In genomic region chr2:32642813-32643212, GRCm38 (mm10) we compare ENCODE assay signal across 12 mouse cellular contexts. TPM values are rescaled to one million over a fixed set of nuclear protein-coding genes. Genes with fewer than 3 reads are reported as not detected.
DNase-seq lines count a peak whose midpoint lies in the region; ATAC-seq and TF ChIP-seq lines count a peak whose summit lies in the region.
"Had no signal": no experiment of that assay in that cellular context is flagged by ENCODE, and none has a peak within 500 bp of the region (broad histone marks: within the 10 kb centered on the region; RNA-seq: fewer than 3 reads in every experiment).

No protein-coding gene starts in this region.

- no peak overlapping the region for H3K4me3 ChIP-seq in embryonic facial prominence, embryonic 14.5 days (ENCODE audit: low read depth, low read length)
- no peak overlapping the region for H3K4me3 ChIP-seq in heart, embryonic 16.5 days (ENCODE audit: low read length)
- H3K4me3 ChIP-seq in limb, embryonic 10.5 days = no peak overlapping the region
- H3K4me3 ChIP-seq in forebrain, postnatal 0 days (ENCODE audit: low read depth, low read length) = no peak overlapping the region
- H3K4me3 ChIP-seq: megakaryocyte, embryonic 14.5 days had no signal

- 46% methylated on average over 7 of the region's 7 CpGs for WGBS in embryonic facial prominence, embryonic 14.5 days
- 23% methylated on average over 7 of the region's 7 CpGs for WGBS in heart, embryonic 16.5 days
- 80% methylated on average over 7 of the region's 7 CpGs for WGBS in limb, embryonic 10.5 days
- 75% methylated on average over 7 of the region's 7 CpGs for WGBS in forebrain, postnatal 0 days

- no peaks in the 10 kb centered on the region for H3K9me3 ChIP-seq in embryonic facial prominence, embryonic 14.5 days (ENCODE audit: control insufficient read depth, low read length)
- no peaks in the 10 kb centered on the region for H3K9me3 ChIP-seq in heart, embryonic 16.5 days (replicated peaks; ENCODE audit: control insufficient read depth, low read length)
- H3K9me3 ChIP-seq in limb, embryonic 10.5 days (replicated peaks) = no peaks in the 10 kb centered on the region
- no peaks in the 10 kb centered on the region for H3K9me3 ChIP-seq in forebrain, postnatal 0 days (ENCODE audit: low read length)
- H3K9me3 ChIP-seq: megakaryocyte, embryonic 14.5 days had no signal

- H3K4me1 ChIP-seq in embryonic facial prominence, embryonic 14.5 days (ENCODE audit: control insufficient read depth, insufficient read depth, low read length) = peaks cover 21% of the 10 kb centered on the region
- H3K4me1 ChIP-seq in heart, embryonic 16.5 days (ENCODE audit: control insufficient read depth, insufficient read depth, low read length) = peaks cover 48% of the 10 kb centered on the region
- H3K4me1 ChIP-seq in limb, embryonic 10.5 days = peaks cover 38% of the 10 kb centered on the region
- H3K4me1 ChIP-seq in forebrain, postnatal 0 days (ENCODE audit: insufficient read depth) = no peaks in the 10 kb centered on the region

- DNase-seq in kidney, adult 11 months = peak; percentile 61
- no peak for DNase-seq in kidney, adult 18-20 months
- peak; percentile 22 for DNase-seq in embryonic facial prominence, embryonic 14.5 days (ENCODE audit: low spot score)
- no peak for DNase-seq in limb, embryonic 10.5 days (ENCODE audit: low spot score)
- no peak for DNase-seq in frontal cortex, postnatal 25 days (ENCODE audit: low spot score in 2 of 2)
- no peak for DNase-seq in forebrain, postnatal 0 days
- DNase-seq: right cerebral cortex, postnatal 4 days had no signal

- H3K27ac ChIP-seq in embryonic facial prominence, embryonic 14.5 days (replicated peaks; ENCODE audit: low read depth, low read length) = no peak overlapping the region
- H3K27ac ChIP-seq in heart, embryonic 16.5 days (ENCODE audit: low read length) = peak overlapping the region; percentile 76
- H3K27ac ChIP-seq in limb, embryonic 10.5 days = peak overlapping the region; percentile 9
- H3K27ac ChIP-seq in forebrain, postnatal 0 days (ENCODE audit: low read depth, low read length) = no peak overlapping the region

- no peak overlapping the region for H3K9ac ChIP-seq in embryonic facial prominence, embryonic 14.5 days (ENCODE audit: low read depth, low read length)
- H3K9ac ChIP-seq in heart, embryonic 16.5 days (ENCODE audit: low read length) = 0 out of 2 replicates have a peak overlapping the region, but pooled peaks have one; percentile 24
- no peak overlapping the region for H3K9ac ChIP-seq in forebrain, postnatal 0 days

- ATAC-seq in embryonic facial prominence, embryonic 14.5 days (ENCODE audit: low read depth) = no peak
- peak; percentile 57 for ATAC-seq in heart, embryonic 16.5 days (replicated peaks; ENCODE audit: extremely low read depth, insufficient read depth, low FRiP score)
- ATAC-seq in megakaryocyte-erythroid progenitor cell, adult 5-6 weeks (replicated peaks; ENCODE audit: low FRiP score, low TSS enrichment, poor library complexity, severe bottlenecking) = no peak
- no peak for ATAC-seq in forebrain, postnatal 0 days
- ATAC-seq: forebrain, embryonic 16.5 days had no signal

- no peaks in the 10 kb centered on the region for H3K36me3 ChIP-seq in embryonic facial prominence, embryonic 14.5 days (ENCODE audit: control insufficient read depth, insufficient read depth, low read length)
- H3K36me3 ChIP-seq in heart, embryonic 16.5 days (ENCODE audit: control insufficient read depth, insufficient read depth) = no peaks in the 10 kb centered on the region
- H3K36me3 ChIP-seq in limb, embryonic 10.5 days = no peaks in the 10 kb centered on the region
- no peaks in the 10 kb centered on the region for H3K36me3 ChIP-seq in forebrain, postnatal 0 days (ENCODE audit: insufficient read depth)

- H3K4me2 ChIP-seq in embryonic facial prominence, embryonic 14.5 days (ENCODE audit: low read depth, low read length) = no peak overlapping the region
- H3K4me2 ChIP-seq in heart, embryonic 16.5 days (ENCODE audit: low read depth, low read length) = no peak overlapping the region
- no peak overlapping the region for H3K4me2 ChIP-seq in forebrain, postnatal 0 days (ENCODE audit: low read depth)

- H3K27me3 ChIP-seq in embryonic facial prominence, embryonic 14.5 days (replicated peaks; ENCODE audit: control insufficient read depth, insufficient read depth, low read length) = no peaks in the 10 kb centered on the region
- no peaks in the 10 kb centered on the region for H3K27me3 ChIP-seq in heart, embryonic 16.5 days (ENCODE audit: control insufficient read depth, insufficient read depth, low read length)
- no peaks in the 10 kb centered on the region for H3K27me3 ChIP-seq in limb, embryonic 10.5 days (ENCODE audit: low read depth, poor library complexity, severe bottlenecking)
- H3K27me3 ChIP-seq in forebrain, postnatal 0 days (ENCODE audit: insufficient read depth, low read length) = no peaks in the 10 kb centered on the region
- H3K27me3 ChIP-seq: CH12.LX; megakaryocyte, embryonic 14.5 days had no signal

- TF ChIP-seq CTCF in forebrain, postnatal 0 days (IDR thresholded peaks at IDR 0.05; ENCODE audit: low read depth) = no peak

RNA-seq across cellular contexts. Expression of gene Eng, which starts 3.6 kb away (rescaled TPM):
- polyA plus RNA-seq in embryonic facial prominence, embryonic 14.5 days (2014; fragmentation: Nextera tagmentation; extraction: Ambion mirVana) = 57.9 and 64.3 TPM in 2 replicates
- polyA plus RNA-seq in heart, embryonic 16.5 days (2015; fragmentation: Nextera tagmentation; extraction: Ambion mirVana) = 170 and 176 TPM in 2 replicates
- polyA plus RNA-seq in limb, embryonic 10.5 days (2016; fragmentation: Nextera tagmentation; extraction: Ambion mirVana) = 27.9 and 28.5 TPM in 2 replicates
- total RNA-seq in megakaryocyte-erythroid progenitor cell, adult 5-6 weeks (2014; fragmentation: Nextera tagmentation) = 97.0 and 99.9 TPM in 2 replicates
- 10.8 and 21.3 TPM in 2 replicates for total RNA-seq in megakaryocyte-erythroid progenitor cell, adult 5-6 weeks (2017)
- 8.2 and 14.7 TPM in 2 replicates for total RNA-seq in forebrain, postnatal 0 days (2014; rRNA removed)
- 19.3 and 22.1 TPM in 2 replicates for polyA plus RNA-seq in forebrain, postnatal 0 days (2015; fragmentation: Nextera tagmentation; extraction: Ambion mirVana)

RNA-seq across cellular contexts. Expression of gene Ak1, which starts 21.3 kb away (rescaled TPM):
- 97.8 and 125 TPM in 2 replicates for polyA plus RNA-seq in embryonic facial prominence, embryonic 14.5 days (2014; fragmentation: Nextera tagmentation; extraction: Ambion mirVana)
- 470 and 488 TPM in 2 replicates for polyA plus RNA-seq in heart, embryonic 16.5 days (2015; fragmentation: Nextera tagmentation; extraction: Ambion mirVana)
- polyA plus RNA-seq in limb, embryonic 10.5 days (2016; fragmentation: Nextera tagmentation; extraction: Ambion mirVana) = 21.6 and 35.7 TPM in 2 replicates
- 1.7 and 2.4 TPM in 2 replicates for total RNA-seq in megakaryocyte-erythroid progenitor cell, adult 5-6 weeks (2014; fragmentation: Nextera tagmentation)
- total RNA-seq in megakaryocyte-erythroid progenitor cell, adult 5-6 weeks (2017) = 1.2 and 8.0 TPM in 2 replicates
- total RNA-seq in forebrain, postnatal 0 days (2014; rRNA removed) = 114 and 123 TPM in 2 replicates
- 119 and 123 TPM in 2 replicates for polyA plus RNA-seq in forebrain, postnatal 0 days (2015; fragmentation: Nextera tagmentation; extraction: Ambion mirVana)

RNA-seq across cellular contexts. Expression of gene St6galnac6, which starts 43.3 kb away (rescaled TPM):
- polyA plus RNA-seq in embryonic facial prominence, embryonic 14.5 days (2014; fragmentation: Nextera tagmentation; extraction: Ambion mirVana) = 11.1 and 12.1 TPM in 2 replicates
- 33.4 and 34.1 TPM in 2 replicates for polyA plus RNA-seq in heart, embryonic 16.5 days (2015; fragmentation: Nextera tagmentation; extraction: Ambion mirVana)
- 11.8 and 16.7 TPM in 2 replicates for polyA plus RNA-seq in limb, embryonic 10.5 days (2016; fragmentation: Nextera tagmentation; extraction: Ambion mirVana)
- 13.8 and 19.1 TPM in 2 replicates for total RNA-seq in megakaryocyte-erythroid progenitor cell, adult 5-6 weeks (2014; fragmentation: Nextera tagmentation)
- total RNA-seq in megakaryocyte-erythroid progenitor cell, adult 5-6 weeks (2017) = 6.5 and 12.9 TPM in 2 replicates
- 65.3 and 72.9 TPM in 2 replicates for total RNA-seq in forebrain, postnatal 0 days (2014; rRNA removed)
- 34.8 and 42.3 TPM in 2 replicates for polyA plus RNA-seq in forebrain, postnatal 0 days (2015; fragmentation: Nextera tagmentation; extraction: Ambion mirVana)

RNA-seq across cellular contexts. Expression of gene St6galnac4, which starts 55.9 kb away (rescaled TPM):
- polyA plus RNA-seq in embryonic facial prominence, embryonic 14.5 days (2014; fragmentation: Nextera tagmentation; extraction: Ambion mirVana) = 39.4 and 41.0 TPM in 2 replicates
- polyA plus RNA-seq in heart, embryonic 16.5 days (2015; fragmentation: Nextera tagmentation; extraction: Ambion mirVana) = 40.6 and 40.7 TPM in 2 replicates
- 26.0 and 26.1 TPM in 2 replicates for polyA plus RNA-seq in limb, embryonic 10.5 days (2016; fragmentation: Nextera tagmentation; extraction: Ambion mirVana)
- total RNA-seq in megakaryocyte-erythroid progenitor cell, adult 5-6 weeks (2014; fragmentation: Nextera tagmentation) = 21.5 and 29.8 TPM in 2 replicates
- 22.3 and 22.7 TPM in 2 replicates for total RNA-seq in megakaryocyte-erythroid progenitor cell, adult 5-6 weeks (2017)
- total RNA-seq in forebrain, postnatal 0 days (2014; rRNA removed) = 32.4 and 35.5 TPM in 2 replicates
- polyA plus RNA-seq in forebrain, postnatal 0 days (2015; fragmentation: Nextera tagmentation; extraction: Ambion mirVana) = 31.3 and 33.2 TPM in 2 replicates

Comparison
In these comparisons a context has a peak if more than half of its experiments do, and no peak if none do; other contexts are left out.
1. DNase-seq: peak in kidney, adult 11 months (single experiment) and embryonic facial prominence, embryonic 14.5 days (single experiment); none in kidney, adult 18-20 months (single experiment), limb, embryonic 10.5 days (single experiment), frontal cortex, postnatal 25 days (0 of 2) and forebrain, postnatal 0 days (single experiment).
2. H3K27ac ChIP-seq: peak in heart, embryonic 16.5 days (single experiment) and limb, embryonic 10.5 days (single experiment); none in embryonic facial prominence, embryonic 14.5 days (single experiment) and forebrain, postnatal 0 days (single experiment).